Mouse (Mus musculus): ENCODE measurements around the gene Dppa5a.
"Not testable (repeated sequence)": the region's sequence is repeated elsewhere in the genome, so short reads cannot be mapped to it uniquely, and the experiment has no call there.

The Dppa5a gene

DNA sequence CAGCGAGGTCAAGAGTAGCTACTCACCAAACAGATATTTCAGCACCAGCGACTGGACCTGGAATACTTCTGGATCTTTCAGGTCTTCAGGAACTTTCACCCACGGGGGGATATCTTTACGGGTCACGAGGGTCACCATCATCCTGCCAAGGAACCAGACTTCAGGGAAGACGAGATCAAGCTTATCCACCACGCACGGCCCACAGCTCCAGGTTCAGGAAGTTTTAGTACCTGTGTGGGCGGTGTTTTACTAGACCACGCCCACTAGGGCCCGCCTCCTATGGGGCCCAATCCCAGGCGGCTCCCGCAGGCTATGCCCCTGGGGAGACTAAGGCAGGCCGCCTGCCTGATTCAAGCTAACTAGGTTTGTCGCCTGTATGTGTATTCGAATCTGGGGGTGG, at the start of gene Dppa5a:
TSS of gene Dppa5a (minus strand) at position 219 of the 400 bp plus-strand sequence.
- not testable (repeated sequence) for DNase-seq (ENCODE audit: extremely low read depth, low read depth, low spot score)

DNA sequence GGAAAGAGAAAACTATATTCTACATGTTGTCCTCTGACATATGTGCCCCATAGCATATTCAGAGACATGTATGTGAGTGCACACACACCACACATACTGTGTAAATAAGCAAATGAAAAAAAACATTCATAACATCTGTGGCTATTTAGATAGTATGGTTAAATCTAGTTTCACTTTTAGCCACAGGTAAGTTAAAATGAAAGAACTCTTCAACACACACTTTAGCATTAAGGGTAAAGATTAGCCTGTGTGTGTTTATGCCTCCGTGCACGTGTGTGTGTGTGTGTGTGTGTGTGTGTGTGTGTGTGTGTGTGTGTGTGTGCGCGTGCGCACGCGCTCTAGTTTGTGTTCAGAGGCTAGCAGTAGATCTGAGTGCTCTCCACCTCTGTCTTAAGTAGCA, 33.6 kb upstream of the Dppa5a start:
- DNase-seq (ENCODE audit: extremely low read depth, low read depth, low spot score), result no peak

DNA sequence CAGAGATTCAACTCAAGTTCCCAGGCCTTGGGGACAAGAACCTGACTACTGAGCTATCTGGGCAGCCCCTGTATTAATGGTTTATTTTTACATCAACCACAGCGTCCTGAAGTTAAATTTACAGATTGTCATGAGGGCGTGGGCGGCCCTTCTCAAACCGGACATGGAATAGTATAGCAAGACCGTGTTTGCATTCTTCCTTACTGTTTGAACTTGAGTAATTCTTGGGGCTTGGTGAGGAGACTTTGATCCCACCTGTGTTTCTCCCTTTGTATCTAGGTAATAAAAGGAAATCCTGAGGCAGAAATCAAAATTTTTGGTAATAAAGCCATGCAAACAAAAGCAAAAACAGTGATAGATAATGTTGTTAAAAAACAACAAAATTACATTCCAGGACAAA, 32.6 kb upstream of the Dppa5a start:
- DNase-seq (ENCODE audit: extremely low read depth, low read depth, low spot score), result no peak

DNA sequence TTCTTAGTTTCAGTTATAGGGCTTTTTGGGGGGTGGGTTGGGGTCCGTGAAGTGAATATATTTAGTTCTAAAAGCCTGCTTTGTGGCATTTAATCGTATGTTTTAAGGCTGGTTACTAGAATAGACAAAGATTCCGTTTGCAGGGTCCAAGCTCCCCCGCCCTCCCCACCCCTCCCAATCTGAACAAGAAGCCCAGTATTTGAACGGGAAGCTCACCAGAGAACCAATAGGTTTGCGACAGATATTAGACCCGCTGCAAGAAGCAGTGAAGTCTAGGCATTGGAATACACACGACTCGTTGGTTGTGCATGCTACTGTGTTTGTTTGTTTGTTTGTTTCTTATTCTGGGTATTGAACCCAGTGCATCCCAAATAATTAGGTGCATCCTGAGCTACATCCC, 28.5 kb upstream of the Dppa5a start:
- no peak for DNase-seq (ENCODE audit: extremely low read depth, low read depth, low spot score)

DNA sequence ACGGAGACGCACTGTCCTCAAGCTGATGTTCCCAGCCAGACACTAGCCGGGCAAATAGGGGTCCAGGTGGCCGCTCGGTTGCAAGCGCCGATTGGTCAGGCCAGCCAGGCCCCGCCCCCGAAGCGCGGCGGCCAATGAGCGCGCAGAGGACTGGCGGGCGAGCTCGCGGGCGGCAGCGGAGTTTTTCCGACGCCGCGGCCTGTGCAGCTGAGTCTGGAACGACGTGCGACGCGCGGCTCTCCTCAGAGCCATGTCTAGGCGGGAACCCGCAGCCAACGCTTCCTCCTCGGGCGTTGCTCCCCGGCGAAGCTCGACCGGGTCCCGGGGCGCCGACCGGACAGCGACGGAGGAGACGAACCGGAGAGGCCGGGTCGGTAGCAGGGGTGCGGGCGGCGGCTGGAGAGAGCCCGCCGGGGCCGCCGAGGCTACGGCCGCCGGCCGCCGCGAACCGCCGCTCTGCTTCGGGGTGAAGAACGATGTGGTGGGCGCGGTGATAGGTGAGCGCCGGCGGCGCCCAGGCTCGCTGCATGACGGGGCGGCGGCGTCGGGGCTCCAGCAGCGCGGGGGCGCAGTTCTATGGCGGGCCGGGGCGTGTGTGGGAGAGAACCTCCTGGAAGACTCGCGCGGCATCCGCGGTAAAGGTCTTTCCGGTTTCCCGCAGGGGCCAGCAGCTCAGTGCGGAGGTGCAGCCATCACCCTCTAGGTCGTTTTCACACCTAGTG, 27.8 kb upstream of the Dppa5a start, which contains the start of gene Ddx43:
TSS of gene Ddx43 (plus strand) at position 148 of the 722 bp plus-strand sequence.
- no peak for DNase-seq (ENCODE audit: extremely low read depth, low read depth, low spot score)

DNA sequence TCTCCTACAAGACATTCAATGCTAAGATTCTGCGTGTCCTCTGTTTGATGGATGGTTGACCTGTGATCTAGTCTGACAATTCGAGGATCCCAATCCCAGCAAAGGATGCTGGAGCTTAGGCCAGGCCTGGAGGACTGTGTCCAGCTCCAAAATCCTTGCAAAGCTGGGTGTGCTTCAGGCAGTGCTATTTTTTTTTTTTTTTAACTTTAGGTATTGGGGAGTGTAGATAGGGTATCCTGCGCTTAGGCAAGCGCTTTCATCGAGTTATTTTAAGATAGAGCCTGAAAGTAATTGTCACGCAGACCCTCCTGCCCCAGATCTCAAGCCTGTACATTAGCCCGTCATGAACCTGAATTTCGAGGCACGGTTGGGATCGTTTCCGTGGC, 27.3 kb upstream of the Dppa5a start:
- DNase-seq (ENCODE audit: extremely low read depth, low read depth, low spot score), result no peak

DNA sequence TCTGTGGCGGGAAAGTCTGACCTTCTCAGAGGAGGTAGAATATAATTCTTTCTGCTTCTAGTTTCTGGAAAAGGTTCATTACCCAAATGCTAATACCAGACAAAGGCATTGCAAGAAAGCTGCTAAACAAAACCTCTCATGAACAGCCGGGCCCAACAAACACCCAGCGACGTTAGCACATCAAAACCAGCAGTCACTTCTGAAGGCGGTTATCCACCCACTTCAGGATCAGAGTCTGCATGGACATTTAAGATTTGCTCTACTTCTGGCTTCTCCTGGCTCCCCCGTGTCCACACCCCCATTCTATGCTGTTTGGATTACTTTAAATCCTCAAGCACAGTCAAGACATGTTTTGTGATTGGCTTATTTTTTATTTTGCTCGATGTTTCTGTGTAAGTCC, 26.6 kb upstream of the Dppa5a start:
- no peak for DNase-seq (ENCODE audit: extremely low read depth, low read depth, low spot score)

DNA sequence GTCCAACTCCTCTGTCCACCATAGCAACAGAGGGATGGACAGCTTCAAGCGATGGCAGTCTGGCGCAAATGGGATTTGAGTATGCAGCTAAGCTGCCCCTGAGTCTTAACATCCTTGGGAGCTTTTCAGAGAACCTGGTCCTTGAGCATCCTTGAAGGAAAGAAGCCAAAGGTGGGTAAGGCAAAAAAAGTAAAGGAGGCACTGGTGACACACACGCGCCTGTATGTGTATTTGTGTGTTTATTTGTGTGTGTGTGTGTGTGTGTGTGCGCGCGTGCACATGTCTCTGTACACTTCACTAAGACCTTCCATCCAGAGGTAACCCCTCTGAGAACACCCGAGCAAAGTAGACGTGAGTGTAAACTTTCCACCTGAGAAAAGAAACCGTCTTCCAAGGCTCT, 25.8 kb upstream of the Dppa5a start:
- no peak for DNase-seq (ENCODE audit: extremely low read depth, low read depth, low spot score)

DNA sequence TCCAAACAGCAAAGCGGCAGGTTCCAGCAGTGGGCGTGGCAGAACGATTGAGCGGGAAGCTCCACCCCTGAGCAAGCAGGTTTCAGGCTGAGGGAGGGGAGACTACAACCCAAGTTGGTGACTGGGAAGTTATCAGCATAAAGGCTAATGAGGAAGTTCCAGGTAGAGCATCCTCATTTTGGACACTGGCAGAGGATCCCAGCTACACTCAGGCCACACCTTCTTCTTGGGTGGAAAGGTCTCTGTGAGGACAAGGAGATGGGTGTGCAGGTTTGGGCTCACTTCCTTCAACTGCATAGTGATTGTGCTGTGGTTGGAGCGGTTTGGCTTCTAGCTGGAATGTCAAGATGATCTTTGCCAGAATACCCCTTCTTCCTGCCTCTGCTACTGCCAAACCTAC, 22.0 kb upstream of the Dppa5a start:
- DNase-seq (ENCODE audit: extremely low read depth, low read depth, low spot score), result no peak

DNA sequence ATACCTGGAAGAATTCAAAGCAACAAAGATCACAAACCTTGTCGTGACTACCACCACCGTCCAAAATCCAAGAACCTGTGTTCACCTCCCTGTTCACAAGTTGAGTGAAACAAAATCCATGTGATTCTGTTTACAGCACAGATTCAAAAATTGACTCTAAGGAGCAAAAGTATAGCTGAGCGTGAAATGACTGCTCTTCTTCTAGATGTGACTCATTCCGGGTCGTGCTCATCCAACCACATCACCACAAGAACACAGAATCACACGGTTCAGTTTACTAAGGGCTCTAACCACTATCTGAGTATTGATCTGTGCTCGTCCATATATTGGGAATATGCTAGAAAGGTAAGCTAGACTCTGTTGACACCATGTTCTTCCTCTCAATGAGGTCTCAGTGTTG, 19.0 kb upstream of the Dppa5a start:
- DNase-seq (ENCODE audit: extremely low read depth, low read depth, low spot score), result no peak

DNA sequence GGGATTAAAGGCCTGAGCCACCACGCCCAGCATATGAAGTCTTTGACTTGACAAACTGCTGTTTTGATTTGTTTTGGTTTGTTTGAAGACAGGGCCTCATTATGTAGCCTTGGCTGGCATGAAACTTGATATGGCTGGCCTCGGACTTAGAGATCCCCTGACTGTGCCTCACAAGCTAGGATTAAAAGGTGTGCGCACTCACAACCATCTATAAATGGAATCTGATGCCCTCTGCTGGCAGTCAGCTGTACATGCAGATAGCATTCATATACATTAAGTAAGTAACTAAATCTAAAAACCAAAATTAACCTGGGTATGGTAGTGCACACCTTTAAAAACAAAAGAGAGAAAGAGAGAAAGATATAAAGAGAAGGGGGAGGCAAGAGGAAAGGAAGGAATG, 17.9 kb upstream of the Dppa5a start:
- DNase-seq (ENCODE audit: extremely low read depth, low read depth, low spot score), result no peak

DNA sequence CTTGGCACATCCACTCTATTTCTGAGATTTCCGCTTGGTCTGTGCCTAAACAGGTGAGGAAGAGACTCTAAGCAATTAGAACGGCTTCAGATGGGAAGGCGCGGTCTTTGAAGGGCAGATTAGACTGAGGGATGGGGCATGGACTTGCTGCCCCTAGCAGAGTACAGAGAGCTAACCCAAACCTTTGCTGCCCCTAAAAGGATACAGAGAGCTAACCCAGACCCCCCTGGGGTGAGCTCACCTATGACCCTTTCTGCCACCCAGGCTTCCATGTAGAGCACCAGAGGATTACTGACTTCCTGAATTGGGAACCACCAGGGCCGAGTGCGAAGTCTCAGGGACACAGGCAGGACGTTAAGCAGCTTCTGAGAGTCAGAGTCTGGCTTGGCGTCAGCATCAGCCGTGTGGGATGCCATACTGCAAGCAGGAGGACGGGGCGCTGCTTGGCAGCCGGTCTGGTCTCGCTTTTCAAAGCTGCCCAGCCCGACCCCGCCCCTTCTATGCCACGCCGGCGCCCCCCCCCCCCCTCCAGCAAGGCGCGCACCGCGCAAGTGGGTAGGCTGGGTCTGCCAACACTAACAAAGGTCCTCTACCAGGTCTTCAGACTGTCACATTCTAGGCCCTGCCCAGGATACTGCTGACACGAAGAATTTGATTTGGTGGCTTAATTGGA, 10.3 kb upstream of the Dppa5a start, which contains the start of gene Ooep:
TSS of gene Ooep (minus strand) at position 613 of the 673 bp plus-strand sequence.
- DNase-seq (ENCODE audit: extremely low read depth, low read depth, low spot score), result no peak

DNA sequence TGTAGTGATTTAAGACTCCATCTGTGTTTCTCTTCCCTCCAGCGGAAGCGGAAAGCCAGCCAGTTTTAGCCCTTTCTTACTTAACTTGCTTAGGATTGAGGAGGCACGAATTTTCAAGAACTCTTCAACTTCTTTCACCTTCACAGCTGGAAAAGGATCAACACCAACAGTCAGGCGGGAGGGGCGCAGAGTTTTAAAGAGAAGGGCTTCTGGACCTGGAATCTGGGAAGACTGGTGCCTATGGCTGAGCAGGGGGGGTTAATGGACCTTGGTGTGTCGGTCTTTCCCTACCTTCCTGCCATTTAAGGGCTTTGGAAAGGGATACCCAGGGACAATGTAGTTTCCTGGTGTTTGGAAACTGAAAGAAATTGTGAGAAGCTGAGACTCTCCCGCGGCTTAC, 9.6 kb upstream of the Dppa5a start:
- DNase-seq (ENCODE audit: extremely low read depth, low read depth, low spot score), result no peak

DNA sequence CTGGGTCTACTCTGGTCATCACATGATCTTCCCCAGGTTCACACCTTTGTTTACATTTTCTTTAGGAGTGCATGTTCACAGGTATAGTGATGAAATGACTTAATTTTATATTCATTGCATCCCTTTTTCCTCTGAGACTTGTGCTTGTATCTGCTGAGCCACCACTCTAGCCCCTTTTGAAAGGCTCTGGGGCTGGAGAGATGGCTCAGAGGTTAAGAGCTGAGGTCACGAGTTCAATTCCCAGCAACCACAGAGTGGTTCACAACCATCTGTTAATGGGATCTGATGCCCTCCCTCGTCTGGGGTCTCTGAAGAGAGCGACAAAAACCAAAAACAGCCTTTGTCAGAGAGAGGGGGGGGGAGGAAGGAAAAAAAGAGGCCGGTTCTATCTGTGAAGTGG, 7.5 kb upstream of the Dppa5a start:
- DNase-seq (ENCODE audit: extremely low read depth, low read depth, low spot score), result no peak

DNA sequence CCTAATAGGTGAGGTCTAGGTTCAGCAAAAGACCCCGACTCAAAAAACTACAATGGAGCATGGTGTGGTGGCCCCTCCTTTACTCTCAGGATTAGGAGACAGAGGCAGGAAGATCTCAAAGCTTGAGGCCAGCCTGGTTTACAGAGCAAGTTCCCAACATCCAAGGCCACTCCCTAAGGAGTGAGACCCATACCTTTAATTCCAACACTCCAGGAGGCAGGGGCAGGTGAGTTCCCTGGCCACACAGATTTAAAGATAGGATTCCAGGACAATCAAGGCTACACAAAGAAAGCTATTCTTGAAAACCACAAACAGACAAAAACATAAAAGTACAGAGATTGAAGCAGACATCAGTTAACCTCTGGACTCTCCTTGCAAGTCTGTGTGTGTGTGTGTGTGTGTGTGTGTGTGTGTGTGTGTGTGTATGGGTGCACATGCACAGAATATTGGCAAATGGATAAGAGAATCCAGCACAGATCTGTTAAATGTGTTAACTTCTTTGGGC, 7.0 kb upstream of the Dppa5a start:
- DNase-seq (ENCODE audit: extremely low read depth, low read depth, low spot score), result no peak

DNA sequence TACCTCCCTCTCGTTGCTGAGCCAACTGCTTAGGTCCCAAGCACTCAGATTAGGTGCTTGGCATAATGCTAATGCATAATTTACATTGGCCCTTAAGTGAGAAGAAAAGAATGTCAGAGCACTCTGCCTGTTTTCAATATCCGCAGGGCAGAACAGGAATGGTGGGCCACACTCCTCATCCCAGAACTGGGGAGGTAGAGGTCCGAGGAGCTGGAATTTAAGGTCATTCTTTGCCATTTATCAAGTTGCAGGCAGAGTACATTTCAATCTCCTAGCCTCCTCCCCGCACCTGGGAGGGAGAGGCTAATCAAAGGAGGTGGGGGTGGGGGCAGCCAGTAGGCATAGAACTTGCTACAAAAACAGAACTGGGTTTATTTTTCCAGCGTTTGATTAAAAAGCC, 6.4 kb upstream of the Dppa5a start:
- DNase-seq (ENCODE audit: extremely low read depth, low read depth, low spot score), result no peak

DNA sequence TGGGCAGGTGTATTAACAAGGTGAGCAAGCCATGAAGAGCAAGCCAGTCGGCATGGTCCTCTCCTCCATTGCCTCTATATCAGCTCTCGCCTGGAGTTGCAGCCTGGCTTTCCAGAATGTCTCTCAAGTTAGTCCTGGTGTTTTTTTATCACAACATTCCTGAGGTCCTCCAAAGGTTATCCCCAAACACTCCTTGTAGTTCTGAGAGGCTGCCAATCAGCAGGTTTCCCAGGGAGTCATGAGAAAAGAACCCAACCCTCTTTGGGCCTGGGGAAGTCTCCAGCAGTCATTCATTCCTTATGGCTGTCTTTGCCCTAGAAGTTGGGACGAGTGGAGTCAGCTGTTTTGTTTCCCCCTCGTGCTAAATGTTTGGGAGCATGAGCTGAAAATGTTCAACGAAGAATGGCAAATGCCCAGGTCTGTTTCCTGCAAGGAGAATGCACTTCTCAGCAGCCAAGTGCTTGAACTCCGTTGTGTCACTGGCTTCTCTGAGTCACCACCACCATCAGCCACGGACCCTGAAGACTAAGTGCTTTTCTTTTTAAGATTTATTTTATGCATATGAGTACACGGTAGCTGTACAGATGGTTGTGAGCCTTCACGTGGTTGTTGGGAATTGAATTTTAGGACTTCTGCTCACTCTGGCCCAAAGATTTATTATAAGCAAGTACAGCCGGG, 5.0 kb upstream of the Dppa5a start:
- no peak for DNase-seq (ENCODE audit: extremely low read depth, low read depth, low spot score)

DNA sequence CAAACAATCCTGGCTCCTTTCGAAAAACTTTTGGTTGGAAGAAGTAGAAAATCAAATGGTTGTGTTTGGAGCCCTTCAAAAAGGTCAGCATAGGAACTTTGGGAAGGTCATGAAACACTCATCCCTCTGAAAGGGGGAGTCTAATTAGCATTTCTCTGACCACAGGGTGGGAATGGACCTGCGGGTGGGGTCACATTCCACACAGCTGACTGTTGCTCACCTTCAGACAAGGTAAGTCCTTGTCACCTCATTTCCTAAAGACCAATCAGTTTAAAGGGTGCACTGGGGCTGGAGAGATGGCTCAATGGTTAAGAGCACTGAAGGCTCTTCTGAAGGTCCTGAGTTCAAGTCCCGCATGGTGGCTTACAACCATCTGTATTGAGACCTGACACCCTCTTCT, 3.5 kb upstream of the Dppa5a start:
- no peak for DNase-seq (ENCODE audit: extremely low read depth, low read depth, low spot score)

DNA sequence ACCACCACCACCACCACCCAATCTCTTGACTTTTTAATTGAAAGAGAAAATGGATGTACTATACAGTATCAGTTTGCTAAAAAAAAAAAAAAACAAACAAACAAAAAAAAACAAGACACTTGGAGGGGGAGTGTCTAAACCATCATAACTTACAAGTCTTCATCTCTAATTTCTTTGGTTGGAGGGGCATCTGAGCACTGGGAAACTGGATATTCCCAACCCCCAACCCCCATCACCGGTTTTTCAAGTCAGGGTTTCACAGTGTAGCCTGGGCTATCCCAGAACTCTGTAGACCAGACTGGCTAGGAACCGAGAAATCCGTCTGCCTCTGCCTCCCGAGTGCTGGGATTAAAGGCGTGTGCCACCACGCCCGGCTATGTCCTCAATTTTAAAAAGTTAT, 1.8 kb upstream of the Dppa5a start:
- DNase-seq (ENCODE audit: extremely low read depth, low read depth, low spot score), result no peak

DNA sequence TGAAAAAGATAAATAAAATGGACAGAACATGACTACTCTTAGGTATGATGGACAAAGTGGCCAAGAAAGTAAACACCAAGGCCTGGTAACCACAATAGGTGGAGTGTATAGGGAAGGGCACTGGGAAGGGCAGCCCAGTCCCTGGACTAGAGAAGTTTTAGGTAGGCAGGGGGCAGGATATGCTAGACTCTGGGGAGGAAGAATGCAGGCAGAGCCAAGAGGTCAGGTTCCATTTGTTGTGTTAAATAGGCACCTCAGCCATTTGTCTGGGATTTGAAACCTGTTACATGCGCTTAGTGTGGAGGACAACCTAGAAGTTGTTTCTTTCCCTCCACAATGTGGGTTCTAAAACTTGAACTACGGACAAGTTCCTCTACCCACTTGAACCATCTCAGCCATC, 1.4 kb upstream of the Dppa5a start:
- DNase-seq (ENCODE audit: extremely low read depth, low read depth, low spot score), result no peak

DNA sequence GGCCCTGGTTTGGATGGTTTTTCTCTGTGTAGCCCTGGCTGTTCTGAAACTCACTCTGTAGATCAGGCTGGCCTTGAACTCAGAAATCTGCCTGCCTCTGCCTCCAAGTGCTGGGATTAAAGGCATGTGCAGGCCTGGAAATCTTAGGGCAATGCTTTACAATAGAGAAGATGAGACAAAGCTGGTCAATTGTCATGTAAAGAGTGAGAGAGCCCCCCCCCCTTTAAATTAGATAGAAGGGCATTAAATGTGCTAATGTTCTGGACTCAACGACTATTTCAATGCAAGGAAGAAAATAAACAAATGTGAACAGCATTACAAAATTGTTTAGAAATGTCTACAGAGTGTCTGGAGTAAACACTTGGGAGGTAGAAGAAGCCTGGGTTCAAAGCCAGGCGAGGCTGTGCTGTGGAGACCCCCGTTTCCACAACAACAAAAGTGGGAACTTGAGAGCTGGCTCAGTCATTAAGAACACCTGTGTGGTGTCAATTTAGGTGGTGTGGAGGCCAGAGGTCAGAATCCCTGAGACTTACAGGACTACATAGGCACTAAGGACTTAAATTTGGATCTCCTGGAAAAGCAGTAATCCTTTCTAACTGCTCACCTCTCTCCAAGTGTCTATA, 805 bp upstream of the Dppa5a start:
- DNase-seq (ENCODE audit: extremely low read depth, low read depth, low spot score), result no peak

All from fat pad, adult 2 months (tissue).